Mouse (Mus musculus) lung, postnatal 25 days (tissue): ENCODE measurements around the gene Ccl20.

Source experiments
- DNase-seq: peaks from one replicate; pipeline ENCODE4 v3.0.0; 2022; ENCODE audit warnings: low spot score

Gene Ccl20

GRCm38 (mm10) chr1:83116447-83117137 lies at the start of gene Ccl20:
TSS of gene Ccl20 (plus strand) at chr1:83116766.
- DNase-seq: no peak

- no peak for DNase-seq
Measured at GRCm38 (mm10) chr1:83067205-83067604, 49.4 kb upstream of the Ccl20 start.

GRCm38 (mm10) chr1:83075526-83076189 lies 40.9 kb upstream of the Ccl20 start:
- no peak for DNase-seq

GRCm38 (mm10) chr1:83076190-83076917 lies 40.2 kb upstream of the Ccl20 start:
- DNase-seq: no peak

- no peak for DNase-seq
Measured at GRCm38 (mm10) chr1:83077016-83077415, 39.5 kb upstream of the Ccl20 start.

- no peak for DNase-seq
Measured at GRCm38 (mm10) chr1:83084790-83085189, 31.8 kb upstream of the Ccl20 start.

- no peak for DNase-seq
Measured at GRCm38 (mm10) chr1:83091268-83091667, 25.3 kb upstream of the Ccl20 start.

- no peak for DNase-seq
Measured at GRCm38 (mm10) chr1:83096935-83097334, 19.6 kb upstream of the Ccl20 start.

- no peak for DNase-seq
Measured at GRCm38 (mm10) chr1:83099160-83099559, 17.4 kb upstream of the Ccl20 start.

GRCm38 (mm10) chr1:83099580-83100137 lies 16.9 kb upstream of the Ccl20 start:
- peak; percentile 16 for DNase-seq

GRCm38 (mm10) chr1:83101891-83102290 lies 14.7 kb upstream of the Ccl20 start:
- no peak for DNase-seq

- no peak for DNase-seq
Measured at GRCm38 (mm10) chr1:83105464-83105863, 11.1 kb upstream of the Ccl20 start.

- no peak for DNase-seq
Measured at GRCm38 (mm10) chr1:83107410-83107978, 9.1 kb upstream of the Ccl20 start.

GRCm38 (mm10) chr1:83110992-83111391 lies 5.6 kb upstream of the Ccl20 start:
- DNase-seq: no peak

GRCm38 (mm10) chr1:83111726-83112125 lies 4.8 kb upstream of the Ccl20 start:
- DNase-seq: no peak

GRCm38 (mm10) chr1:83117217-83117616 lies 651 bp downstream of the Ccl20 start:
- no peak for DNase-seq

GRCm38 (mm10) chr1:83117661-83118060 lies 1.1 kb downstream of the Ccl20 start:
- DNase-seq: no peak

GRCm38 (mm10) chr1:83119903-83120302 lies 3.3 kb downstream of the Ccl20 start:
- no peak for DNase-seq

GRCm38 (mm10) chr1:83120312-83120711 lies 3.7 kb downstream of the Ccl20 start:
- no peak for DNase-seq

- no peak for DNase-seq
Measured at GRCm38 (mm10) chr1:83123201-83123600, 6.6 kb downstream of the Ccl20 start.

GRCm38 (mm10) chr1:83135829-83136228 lies 19.3 kb downstream of the Ccl20 start:
- DNase-seq: peak; percentile 70

- DNase-seq: no peak
Measured at GRCm38 (mm10) chr1:83137847-83138246, 21.3 kb downstream of the Ccl20 start.
